Mouse (Mus musculus) G1E (cell line): ENCODE measurements around the gene Pla2g2c. TPM values are rescaled to one million over a fixed set of nuclear protein-coding genes. Genes with fewer than 3 reads are reported as not detected.

ENCODE experiments used
- ATAC-seq: 2 replicates; pipeline ENCODE4 v1.8.0; 2016; ENCODE audit warnings: mild to moderate bottlenecking; ENCODE audit not compliant: insufficient number of reproducible peaks, poor library complexity, low FRiP score, severe bottlenecking; ENCODE audit errors: extremely low read depth
- DNase-seq: peaks from one replicate; pipeline ENCODE4 v3.0.0; 2012; ENCODE audit warnings: low spot score
- H3K27me3 ChIP-seq: 2 replicates; pipeline ENCODE4 v1.6.1; 2012; ENCODE audit warnings: mild to moderate bottlenecking, low read length, inconsistent platforms; ENCODE audit not compliant: insufficient read depth
- H3K36me3 ChIP-seq: replicated peaks from 2 replicates; pipeline ENCODE3; 2012; ENCODE audit warnings: mild to moderate bottlenecking, inconsistent platforms
- H3K4me1 ChIP-seq: 2 replicates; pipeline ENCODE4 v1.6.1; 2012; ENCODE audit warnings: low read depth, low read length, inconsistent platforms, mixed read lengths; ENCODE audit not compliant: insufficient read depth
- H3K4me3 ChIP-seq: 2 replicates; pipeline ENCODE4 v1.5.1; 2012; ENCODE audit warnings: low read depth, mild to moderate bottlenecking, inconsistent platforms, low read length, moderate library complexity, mixed read lengths
- H3K9me3 ChIP-seq: replicated peaks from 2 replicates; pipeline ENCODE4 v1.6.1; 2012; ENCODE audit warnings: inconsistent platforms
- CTCF ChIP-seq: IDR thresholded peaks from 2 replicates; pipeline ENCODE4 v1.5.1; 2012; ENCODE audit warnings: low read depth, low read length, inconsistent platforms, mixed read lengths
- GATA1 ChIP-seq: IDR thresholded peaks from 2 replicates; pipeline ENCODE4 v1.6.1; 2012; ENCODE audit warnings: borderline replicate concordance, low read length, inconsistent platforms, mixed read lengths
- GATA2 ChIP-seq: IDR thresholded peaks from 2 replicates; pipeline ENCODE4 v1.6.1; 2012; ENCODE audit warnings: low read depth, low read length, inconsistent platforms, borderline replicate concordance
- POLR2AphosphoS5 ChIP-seq: IDR thresholded peaks from 2 replicates; pipeline ENCODE4 v1.6.1; 2012; ENCODE audit warnings: low read depth, low read length, inconsistent platforms; ENCODE audit not compliant: insufficient replicate concordance
- TAL1 ChIP-seq: conservative IDR thresholded peaks from 2 replicates; pipeline ENCODE4 v1.6.1; 2012; ENCODE audit warnings: low read depth, low read length, inconsistent platforms, mixed read lengths
- polyA plus RNA-seq: library from polyadenylated mRNA; stranded (reverse); fragments of >175 nt; gene quantifications from 2 replicates; pipeline ENCODE4 v1.2.3, GENCODE M21; 2012
- total RNA-seq, 2 experiments: library from RNA; stranded (forward) in 1 of 2; stranded (reverse) in 1 of 2; fragments of 200-1000 nt in 1 of 2; fragments of >200 nt in 1 of 2; fragmentation: Nextera tagmentation in 1 of 2; gene quantifications; 2 replicates each; pipeline ENCODE4 v1.2.3; 2014 to 2017

The Pla2g2c gene
- total and polyA plus RNA-seq, 3 experiments, result 0.16 TPM; not detected in 2

DNA sequence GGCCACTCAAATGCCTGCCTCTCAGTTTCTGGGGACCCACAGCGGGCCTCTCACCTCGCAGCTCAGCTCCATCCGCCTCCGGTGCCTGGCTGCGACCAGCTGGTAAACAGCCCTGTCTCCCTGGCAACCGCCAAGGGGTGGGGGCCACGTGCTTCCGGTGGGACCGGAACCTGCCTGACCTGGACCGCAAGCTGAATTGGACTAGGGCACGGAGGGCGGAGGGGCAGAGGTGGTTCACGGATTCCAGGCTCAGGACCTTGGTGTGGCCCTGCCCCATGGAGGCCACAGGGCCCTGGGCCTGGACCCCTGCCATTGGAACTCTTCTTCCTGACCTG, 502 bp downstream of the Pla2g2c start:
- Histone ChIP-seq H3K36me3 (no peaks in the 10 kb centered on the region), H3K9me3 (peaks cover 85% of the 10 kb centered on the region), H3K4me1 (no peaks in the 10 kb centered on the region), H3K4me3 (no peak overlapping the region; the same call in 1 of the 2 replicates), H3K27me3 (no peaks in the 10 kb centered on the region; the same call in 1 of the 2 replicates)
- TF ChIP-seq POLR2AphosphoS5 (no peak), CTCF (no peak), GATA1 (no peak), GATA2 (no peak), TAL1 (no peak)
- ATAC-seq (no peak), DNase-seq (no peak)

DNA sequence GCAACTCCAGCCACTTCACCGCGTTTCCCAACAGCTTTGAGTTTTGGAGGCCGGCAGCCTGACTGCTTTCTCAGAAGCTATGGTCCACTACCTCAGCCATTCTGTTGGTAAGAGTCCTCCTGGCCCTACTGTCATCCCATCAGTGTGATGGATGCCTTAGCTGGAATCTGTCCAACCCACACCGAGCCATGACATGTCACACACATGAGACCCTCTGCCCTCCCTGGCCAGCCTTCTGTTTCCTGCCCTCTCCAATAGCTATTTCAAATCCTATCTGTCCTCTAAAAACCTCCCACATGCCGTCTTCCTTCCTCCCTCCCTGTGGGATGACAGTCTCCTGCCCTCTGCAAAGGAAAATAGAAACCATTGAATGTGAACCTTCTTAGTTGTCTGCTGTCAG, 1.2 kb downstream of the Pla2g2c start:
- ATAC-seq (no peak), DNase-seq (no peak)
- no peaks in the 10 kb centered on the region for H3K4me1 ChIP-seq
- TF ChIP-seq GATA1 (no peak), POLR2AphosphoS5 (no peak), TAL1 (no peak)
- peaks cover 84% of the 10 kb centered on the region for H3K9me3 ChIP-seq
- H3K4me3 ChIP-seq, result no peak overlapping the region
- no peaks in the 10 kb centered on the region for H3K36me3 ChIP-seq
- no peaks in the 10 kb centered on the region; the same call in 1 of the 2 replicates for H3K27me3 ChIP-seq

DNA sequence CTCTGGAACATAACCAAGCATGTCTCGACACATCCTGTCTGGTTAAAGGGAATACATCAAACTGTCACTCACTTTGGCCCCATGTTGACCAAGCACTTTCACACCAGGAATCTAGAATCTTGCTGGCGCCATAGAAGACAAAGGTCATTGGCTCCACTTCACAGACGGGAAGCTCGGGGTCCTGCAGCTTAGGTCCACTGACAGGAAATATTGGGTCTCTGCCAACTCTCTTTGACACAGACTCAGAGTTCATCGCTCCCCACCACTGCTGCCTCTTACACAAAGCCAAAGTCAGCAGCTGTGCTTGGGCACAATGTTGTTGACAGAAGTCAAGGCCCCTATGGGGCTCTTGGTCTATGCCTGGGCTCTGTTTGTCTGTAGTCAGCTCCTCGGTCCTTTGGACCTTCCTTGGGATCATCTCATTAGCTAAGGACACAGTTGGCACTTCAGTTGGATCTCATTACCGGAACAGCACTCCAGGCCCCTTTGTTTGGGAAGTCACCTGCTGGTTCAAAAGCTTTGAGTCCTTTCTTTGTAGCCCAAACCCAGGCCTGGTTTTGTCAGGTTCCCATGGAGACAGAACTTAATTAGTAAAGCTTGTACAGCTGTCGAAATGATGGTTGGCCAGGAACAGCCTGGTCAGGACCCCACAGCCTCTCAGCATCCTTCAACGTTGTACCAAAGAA, 4.6 kb downstream of the Pla2g2c start:
- peaks cover 87% of the 10 kb centered on the region for H3K9me3 ChIP-seq
- H3K36me3 ChIP-seq, result no peaks in the 10 kb centered on the region
- no peak for DNase-seq
- H3K4me1 ChIP-seq, result no peaks in the 10 kb centered on the region
- no peak overlapping the region for H3K4me3 ChIP-seq
- ATAC-seq, result no peak
- no peaks in the 10 kb centered on the region for H3K27me3 ChIP-seq
- TF ChIP-seq GATA2 (no peak), CTCF (no peak), POLR2AphosphoS5 (no peak), TAL1 (no peak), GATA1 (no peak)

DNA sequence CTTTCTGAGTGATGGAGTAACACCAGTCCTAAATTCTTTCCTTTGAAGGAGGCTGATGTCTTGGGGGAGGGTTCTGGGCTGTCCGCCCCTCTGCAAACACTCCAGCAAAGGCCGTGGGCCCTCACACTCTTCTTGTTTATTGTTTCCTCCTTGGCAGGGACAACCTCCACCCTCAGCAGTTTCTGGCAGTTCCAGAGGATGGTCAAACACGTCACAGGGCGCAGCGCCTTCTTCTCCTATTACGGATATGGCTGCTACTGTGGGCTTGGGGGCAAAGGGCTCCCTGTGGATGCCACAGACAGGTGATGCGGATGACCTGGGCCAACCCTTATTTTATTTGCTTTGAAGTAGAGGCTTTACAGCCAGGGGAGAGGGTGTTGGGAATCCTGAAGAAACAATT, 9.5 kb downstream of the Pla2g2c start:
- ATAC-seq (no peak), DNase-seq (no peak)
- no peaks in the 10 kb centered on the region for H3K4me1 ChIP-seq
- no peak for TF ChIP-seq GATA2
- TF ChIP-seq GATA1, result no peak
- TF ChIP-seq TAL1, result no peak
- TF ChIP-seq POLR2AphosphoS5, result no peak
- no peak for TF ChIP-seq CTCF
- H3K27me3 ChIP-seq, result no peaks in the 10 kb centered on the region
- no peaks in the 10 kb centered on the region for H3K36me3 ChIP-seq
- H3K4me3 ChIP-seq, result no peak overlapping the region
- peaks cover 87% of the 10 kb centered on the region for H3K9me3 ChIP-seq

DNA sequence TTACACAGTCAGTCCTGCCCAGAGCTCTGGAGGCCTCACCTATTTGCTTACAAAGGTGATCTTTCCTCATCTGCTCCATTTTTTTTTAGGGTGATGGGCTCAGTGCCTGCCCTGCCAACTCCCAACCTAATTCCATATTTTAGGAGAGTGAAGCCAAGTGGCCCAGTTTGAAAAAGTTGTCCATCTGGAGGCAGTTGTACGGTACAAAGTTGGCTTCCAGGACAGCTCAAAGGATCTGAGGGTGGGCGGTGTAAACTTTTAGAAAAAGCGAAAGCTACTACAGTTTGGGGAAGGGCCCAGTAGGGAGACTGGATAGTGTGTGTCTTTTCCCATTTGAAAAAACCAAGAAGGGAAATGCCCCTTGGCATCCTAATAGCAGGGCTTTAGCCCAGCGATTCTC, 10.3 kb downstream of the Pla2g2c start:
- ATAC-seq (no peak), DNase-seq (no peak)
- no peaks in the 10 kb centered on the region for H3K27me3 ChIP-seq
- no peaks in the 10 kb centered on the region for H3K36me3 ChIP-seq
- TF ChIP-seq TAL1 (no peak), GATA2 (no peak), GATA1 (no peak), CTCF (no peak), POLR2AphosphoS5 (no peak)
- no peak overlapping the region for H3K4me3 ChIP-seq
- no peaks in the 10 kb centered on the region for H3K4me1 ChIP-seq
- H3K9me3 ChIP-seq, result peaks cover 85% of the 10 kb centered on the region

DNA sequence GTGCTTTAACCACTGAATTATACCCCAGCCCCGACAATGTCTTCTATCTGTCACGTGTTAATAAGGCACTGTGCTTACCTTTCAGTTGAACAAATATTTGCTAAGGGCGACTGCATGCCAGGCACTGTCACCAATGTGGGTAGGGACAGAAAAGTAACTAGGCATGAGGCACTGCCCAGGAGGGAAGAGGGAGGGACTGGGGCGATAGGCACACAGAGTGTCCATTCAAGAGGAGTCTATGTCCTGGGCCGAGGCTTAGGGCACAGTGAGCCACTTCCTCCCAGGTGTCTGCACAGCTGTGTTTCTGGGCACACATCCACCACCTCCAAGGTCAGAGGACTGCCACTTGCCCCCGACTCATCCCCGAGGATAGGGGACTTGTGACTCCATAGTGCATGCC, 12.4 kb downstream of the Pla2g2c start, which contains the start of gene Ubxn10:
Gene Ubxn10, minus strand, starts transcription at position 137 of the 400 bp plus-strand sequence.
- Histone ChIP-seq H3K27me3 (no peaks in the 10 kb centered on the region), H3K36me3 (no peaks in the 10 kb centered on the region), H3K9me3 (peaks cover 89% of the 10 kb centered on the region), H3K4me3 (no peak within 1 kb of the TSS; the same call in 1 of the 2 replicates), H3K4me1 (no peaks in the 10 kb centered on the region)
- no peak for TF ChIP-seq GATA1
- no peak for TF ChIP-seq GATA2
- TF ChIP-seq CTCF, result no peak
- no peak for TF ChIP-seq TAL1
- TF ChIP-seq POLR2AphosphoS5, result no peak
- ATAC-seq (no peak), DNase-seq (no peak)
